Mouse (Mus musculus): ENCODE results near the gene Wnt2b.

Gene Wnt2b

DNA sequence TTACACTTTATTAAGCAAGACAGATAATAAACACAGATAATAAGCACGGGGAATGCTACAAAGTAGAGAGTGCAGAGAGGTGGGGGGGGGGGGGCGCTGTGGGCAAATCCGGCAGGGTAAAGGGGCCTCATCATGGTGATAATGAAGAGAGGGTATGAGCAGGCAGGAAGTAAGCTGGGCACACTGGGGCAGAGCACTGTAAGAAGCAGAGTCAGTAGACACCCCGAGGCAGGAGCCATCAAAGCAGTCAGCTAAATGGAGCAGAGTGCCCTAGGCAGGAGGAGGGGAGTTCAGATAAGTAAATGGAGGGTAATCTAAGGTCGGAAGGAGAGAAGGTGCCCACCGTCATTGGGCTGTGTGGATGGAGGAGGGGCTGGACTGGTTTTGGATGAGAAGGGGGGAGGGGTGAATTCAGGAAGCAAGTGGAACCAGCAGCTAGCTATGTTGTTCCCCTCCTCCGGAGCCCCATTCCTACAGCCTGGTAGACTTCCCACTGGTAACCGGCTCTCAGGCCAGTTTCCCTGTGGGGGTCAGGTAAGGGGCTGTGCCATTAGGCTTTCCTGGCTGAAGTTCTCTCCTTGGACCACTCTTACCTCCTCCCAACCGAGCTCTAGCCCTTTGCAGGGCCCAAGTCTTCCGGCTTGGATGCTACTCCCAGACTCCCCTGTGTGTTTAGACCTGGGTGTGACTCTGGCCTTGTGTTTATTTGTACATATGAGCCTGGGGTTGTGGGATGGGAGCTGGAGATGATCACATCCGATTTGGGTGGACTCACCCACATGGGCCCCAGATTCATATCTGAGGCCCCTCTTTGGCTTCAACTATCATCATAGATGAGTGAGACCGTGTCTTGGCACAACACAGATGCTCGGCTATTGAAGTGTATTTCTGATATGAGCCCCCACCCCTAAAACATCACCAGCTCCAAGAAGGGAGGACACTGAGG is 1.9 kb upstream of the Wnt2b start:
- no peak for DNase-seq (ENCODE audit: low spot score in 2 of 2)

DNA sequence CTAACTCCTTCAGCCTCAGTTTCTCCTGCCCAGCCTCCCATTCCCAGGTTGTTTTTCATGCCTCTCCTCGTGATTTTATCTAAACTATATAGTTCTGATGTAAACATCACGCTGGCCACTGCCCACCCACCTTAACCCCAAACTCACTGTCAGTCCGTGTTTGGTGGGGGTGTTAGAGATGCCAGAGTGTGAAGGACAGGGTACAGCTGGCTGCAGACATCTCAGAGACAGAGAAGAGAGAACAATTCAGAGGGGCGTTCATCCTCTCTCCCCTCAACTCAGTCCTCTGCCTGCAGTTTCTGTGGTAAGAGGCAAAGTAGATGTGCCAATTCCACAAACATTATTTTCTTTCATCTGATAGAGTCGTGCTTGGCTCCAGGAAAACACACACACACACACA is 1.1 kb upstream of the Wnt2b start:
- DNase-seq (ENCODE audit: low spot score in 2 of 2): no peak

DNA sequence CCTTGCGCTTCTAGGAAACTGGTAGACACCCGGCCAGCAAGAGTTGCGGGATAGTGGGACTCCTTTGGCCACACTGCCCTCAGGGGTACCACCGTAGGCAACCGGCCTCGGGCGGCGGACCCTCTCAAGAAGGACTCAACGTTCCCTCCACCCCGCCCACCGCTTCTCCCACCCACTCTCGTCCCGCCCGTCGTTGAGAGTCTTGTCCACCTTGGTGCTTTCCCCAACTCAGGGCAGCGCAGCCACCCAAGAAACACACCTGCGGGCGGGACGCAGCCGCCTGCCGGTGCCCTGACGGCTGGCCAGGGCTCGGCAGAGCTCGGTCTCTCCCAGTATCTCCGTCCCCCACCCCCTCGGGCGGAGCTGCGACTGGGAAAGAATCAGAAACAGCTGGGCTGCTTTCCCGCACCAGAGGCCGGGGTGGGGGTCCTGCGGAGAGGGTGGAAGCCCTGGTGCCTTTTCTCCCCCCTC is 455 bp upstream of the Wnt2b start:
- DNase-seq (ENCODE audit: low spot score in 2 of 2): no peak

DNA sequence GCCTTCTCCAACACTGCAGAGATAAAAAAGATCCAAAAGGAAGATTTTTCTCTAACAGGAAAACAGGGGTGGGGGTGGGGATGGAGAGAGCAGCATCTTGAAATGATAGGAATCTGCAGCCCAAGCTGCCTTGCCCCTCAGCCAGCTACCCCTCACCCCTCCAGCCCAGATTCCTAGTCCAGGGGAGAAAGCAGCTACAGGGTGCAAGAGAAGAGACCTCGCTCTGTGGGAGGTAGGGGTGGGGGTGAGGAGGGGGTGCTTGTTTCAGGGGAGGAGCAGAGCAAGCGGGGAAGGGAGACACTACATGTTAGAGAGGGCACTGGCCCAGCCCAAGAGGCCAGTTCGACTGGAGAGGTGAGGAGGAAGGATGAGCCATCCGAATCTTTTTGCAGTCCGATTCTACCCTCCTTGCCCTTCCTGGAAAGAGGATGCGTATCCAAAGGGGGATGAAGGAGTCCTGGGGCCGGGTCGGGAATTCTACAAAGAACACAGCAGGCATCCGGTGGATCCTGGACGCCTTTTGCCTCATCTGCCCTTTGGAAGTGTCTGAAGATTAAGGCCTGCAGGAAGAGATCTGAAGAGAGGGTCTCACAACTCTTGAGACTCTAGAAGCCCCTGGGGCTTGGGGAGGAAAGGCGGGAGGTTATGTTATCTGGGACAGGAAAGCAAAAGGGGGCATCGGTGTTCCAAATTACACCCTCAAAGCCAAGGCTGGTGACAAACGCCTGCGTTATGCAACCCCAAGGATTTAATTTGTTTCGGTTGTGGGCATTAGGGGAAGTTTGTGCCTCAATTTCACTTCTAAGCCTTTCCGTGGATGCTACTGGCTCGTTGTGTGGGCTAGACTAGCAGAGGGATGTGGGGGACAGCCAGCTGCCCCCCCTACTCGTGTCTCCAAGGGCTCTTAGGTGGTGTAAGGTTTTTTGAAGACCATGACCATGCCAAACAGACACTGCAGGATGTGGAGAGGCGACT is 1.4 kb downstream of the Wnt2b start:
- DNase-seq (ENCODE audit: low spot score in 2 of 2): no peak

DNA sequence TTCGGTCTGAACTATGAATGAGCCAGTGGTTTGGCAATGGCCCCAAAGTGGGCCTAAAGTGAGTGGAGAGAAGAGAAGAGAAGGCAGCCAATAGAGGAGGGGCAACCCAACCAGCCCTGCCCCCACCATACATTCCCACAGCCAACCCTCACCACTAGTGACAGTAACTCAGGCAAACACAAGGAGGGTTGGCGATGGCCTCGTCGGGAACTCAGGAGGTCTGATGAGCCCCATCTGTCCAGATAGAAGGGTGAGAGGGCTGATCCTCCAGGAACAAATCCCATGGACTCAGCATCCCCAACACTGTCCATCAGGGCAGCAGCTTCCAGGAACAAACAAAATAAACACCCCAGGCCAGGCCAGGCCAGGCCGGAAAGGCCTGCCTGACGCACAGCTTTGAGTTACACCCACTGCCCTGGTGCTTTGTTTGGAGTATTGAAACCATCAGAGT is 5.6 kb downstream of the Wnt2b start:
- no peak for DNase-seq (ENCODE audit: low spot score in 2 of 2)

DNA sequence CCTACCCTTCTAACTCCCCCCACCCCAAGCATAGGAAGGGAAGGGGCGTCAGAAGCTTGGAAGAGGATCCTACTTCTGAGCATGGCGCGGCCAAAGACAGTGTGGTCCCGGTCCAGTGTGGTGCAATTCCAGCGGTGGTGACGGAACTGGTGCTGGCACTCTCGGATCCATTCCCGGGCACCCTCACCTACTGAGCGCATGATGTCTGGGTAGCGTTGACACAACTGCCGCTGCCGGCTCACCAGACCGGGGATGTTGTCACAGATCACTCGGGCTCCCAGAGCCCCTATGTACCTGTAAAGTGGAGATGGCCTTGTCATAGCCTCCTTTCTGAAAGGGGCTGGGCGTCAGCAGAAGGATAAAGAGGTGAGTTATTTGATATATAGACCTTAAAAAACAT is 7.2 kb downstream of the Wnt2b start:
- DNase-seq (ENCODE audit: low spot score in 2 of 2): no peak

DNA sequence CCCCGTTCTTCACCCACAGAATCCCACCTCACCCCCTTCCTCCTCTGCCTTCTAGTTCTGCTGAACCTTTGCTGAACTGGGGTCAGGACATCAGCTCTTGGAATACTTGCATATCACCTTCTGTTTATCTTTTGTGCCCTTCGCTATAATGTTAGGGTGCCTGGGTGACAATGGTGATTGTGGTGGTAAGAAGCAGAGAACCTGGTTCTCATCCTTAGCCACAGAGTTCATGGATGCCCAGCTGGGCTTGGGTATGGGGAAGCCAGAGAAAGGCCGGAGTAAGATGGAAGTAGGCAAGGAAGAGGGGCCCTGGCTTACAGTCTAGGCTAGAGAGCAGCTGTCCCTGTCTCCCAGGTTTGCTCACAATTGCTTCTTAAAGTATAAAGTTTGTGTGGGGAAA is 7.6 kb downstream of the Wnt2b start:
- DNase-seq (ENCODE audit: low spot score in 2 of 2): no peak

DNA sequence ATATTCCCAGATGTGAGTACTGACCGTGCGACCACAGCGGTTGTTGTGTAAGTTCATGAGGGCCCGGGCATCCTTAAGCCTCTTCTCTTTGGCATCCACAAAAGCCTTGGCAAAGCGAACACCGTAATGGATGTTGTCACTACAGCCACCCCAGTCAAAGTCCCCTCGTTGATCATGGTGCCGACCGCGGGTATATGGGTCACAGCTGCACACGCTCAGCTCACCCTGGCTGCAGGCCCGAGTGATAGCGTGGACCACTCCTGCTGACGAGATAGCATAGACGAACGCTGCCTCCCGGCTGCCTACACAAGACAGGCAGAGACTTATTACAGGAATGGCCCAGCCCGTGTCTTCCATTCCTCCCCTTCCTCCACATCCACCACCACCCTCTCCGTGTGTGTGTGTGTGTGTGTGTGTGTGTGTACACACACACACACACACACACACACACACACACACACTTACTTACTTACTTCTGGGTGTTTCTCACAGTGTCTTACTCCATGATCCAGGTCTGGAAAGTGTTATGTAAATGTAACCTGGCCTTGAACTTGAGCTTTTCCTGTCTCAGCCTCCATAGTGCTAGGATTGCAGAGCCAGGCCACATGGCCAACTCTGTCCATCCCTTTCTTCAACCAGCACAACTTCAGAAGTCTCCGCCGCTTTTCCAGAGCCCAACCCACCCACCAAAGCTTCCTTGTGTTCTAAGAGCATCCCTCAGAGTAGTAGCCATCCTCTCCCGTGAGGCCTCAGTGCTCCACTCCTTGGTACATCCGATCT is 8.6 kb downstream of the Wnt2b start:
- DNase-seq (ENCODE audit: low spot score in 2 of 2): no peak

DNA sequence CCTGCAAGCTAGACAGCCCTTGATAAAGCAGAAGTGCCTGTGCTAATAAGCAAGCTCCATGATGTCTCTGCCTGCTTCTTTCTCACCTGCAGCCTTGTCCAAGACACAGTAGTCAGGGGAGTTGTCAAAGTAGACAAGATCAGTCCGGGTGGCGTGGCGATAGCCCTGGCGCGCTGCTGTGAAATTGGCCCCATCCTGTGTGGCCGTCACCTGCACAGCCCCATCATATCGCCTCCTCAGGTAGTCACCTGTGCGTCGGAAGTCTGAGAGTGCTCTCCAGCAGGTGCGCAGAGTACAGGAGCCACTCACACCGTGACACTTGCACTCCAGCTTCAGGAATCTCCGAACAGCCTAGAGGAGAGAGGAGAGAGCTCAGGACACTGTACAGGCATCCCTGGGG is 10.8 kb downstream of the Wnt2b start:
- no peak for DNase-seq (ENCODE audit: low spot score in 2 of 2)

DNA sequence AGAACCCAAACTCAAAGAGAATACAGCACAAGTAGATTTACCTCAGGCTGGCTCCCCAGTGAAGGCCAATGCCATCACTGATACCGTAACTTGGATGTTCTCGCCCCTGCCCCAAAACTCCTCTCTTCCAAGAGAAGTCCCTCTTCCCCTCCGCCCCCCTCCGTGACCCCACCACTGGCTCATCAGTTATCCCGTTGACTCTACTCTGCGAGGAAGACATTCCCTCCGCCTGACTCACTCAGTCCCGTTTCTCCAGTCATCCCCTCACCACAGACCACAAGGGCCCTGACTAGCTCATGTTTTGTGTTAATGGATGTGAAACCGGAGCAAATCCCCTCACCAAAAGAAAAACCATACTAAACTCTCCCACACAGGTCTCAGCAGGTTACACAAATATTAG is 16.8 kb downstream of the Wnt2b start:
- DNase-seq (ENCODE audit: low spot score in 2 of 2): no peak

DNA sequence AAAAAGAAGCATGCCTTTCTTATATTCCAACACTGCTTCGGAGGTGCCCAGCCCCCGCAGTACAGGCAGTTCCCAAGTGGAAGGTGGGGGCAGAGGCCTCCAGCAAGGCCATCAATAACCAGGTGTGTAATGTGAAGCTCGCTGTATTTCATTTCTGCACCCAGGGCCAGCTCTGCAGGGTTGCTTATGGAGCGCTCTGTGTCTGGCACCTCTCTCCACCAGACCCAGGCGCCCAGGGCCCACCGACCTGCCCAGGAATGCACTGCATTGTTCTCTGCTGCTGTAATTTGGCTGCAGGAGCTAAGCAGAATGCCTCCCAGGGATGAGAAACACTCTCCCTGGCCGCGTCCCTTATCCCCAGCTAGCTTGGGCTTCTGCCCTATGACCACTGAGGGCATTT is 18.4 kb downstream of the Wnt2b start:
- DNase-seq (ENCODE audit: low spot score in 2 of 2): no peak

DNA sequence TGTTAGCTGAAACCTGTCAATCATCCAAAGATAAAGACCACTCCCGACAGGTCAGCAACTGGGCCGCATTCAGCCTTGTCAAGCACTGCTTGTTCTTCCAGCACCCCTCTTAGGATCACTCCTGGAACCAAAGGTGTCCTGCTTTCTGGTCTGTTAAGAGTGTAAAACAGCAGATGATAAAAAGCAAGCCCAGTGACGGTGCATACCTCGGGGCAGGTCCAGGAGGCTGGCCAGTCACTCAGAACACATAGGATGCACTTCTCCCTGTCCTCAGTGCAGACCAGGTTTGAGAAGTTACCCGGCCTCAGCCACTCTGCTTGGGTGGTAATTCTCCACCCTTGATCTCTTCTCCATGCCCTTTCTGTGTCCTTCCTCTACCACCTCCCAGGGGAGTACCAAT is 19.0 kb downstream of the Wnt2b start:
- DNase-seq (ENCODE audit: low spot score in 2 of 2): no peak

DNA sequence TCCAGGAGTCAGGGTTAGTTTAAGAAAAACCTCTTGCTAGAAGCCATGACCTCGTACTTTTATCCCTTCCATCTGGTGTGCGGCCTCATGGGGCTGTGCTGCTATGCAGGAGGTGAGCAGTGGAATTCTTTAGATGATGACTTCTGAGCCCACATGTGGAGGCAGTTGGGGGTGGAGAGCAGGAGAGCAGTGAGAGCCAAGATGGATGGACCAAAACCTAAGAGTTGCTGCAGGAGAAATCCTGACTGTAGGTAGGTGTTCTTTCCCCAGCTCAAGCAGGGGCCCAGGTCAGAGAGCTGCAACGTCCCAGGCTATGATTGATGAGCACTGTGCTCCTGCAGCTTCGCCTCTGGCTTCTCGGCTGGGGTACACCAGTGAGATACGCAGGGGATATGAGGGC is 21.0 kb downstream of the Wnt2b start:
- DNase-seq (ENCODE audit: low spot score in 2 of 2): no peak

DNA sequence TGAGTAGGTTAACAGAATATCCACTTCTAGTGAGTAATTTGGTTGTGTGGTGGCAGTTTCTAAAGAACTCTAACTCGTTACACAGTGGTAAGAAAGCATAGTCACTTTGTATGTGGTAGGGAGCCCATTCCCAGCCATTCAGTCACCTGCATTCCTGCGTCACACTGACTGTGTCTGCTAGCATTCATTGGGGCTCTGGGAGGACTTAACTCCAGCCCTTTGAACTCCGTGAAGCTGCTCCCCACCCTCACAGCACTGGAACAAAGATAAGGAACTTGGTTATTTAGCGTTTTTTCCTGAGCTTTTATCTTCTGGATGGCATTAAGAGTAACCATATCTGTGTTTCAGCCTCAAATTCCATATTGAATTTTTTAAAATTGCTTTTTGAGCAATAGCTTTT is 23.4 kb downstream of the Wnt2b start:
- no peak for DNase-seq (ENCODE audit: low spot score in 2 of 2)

DNA sequence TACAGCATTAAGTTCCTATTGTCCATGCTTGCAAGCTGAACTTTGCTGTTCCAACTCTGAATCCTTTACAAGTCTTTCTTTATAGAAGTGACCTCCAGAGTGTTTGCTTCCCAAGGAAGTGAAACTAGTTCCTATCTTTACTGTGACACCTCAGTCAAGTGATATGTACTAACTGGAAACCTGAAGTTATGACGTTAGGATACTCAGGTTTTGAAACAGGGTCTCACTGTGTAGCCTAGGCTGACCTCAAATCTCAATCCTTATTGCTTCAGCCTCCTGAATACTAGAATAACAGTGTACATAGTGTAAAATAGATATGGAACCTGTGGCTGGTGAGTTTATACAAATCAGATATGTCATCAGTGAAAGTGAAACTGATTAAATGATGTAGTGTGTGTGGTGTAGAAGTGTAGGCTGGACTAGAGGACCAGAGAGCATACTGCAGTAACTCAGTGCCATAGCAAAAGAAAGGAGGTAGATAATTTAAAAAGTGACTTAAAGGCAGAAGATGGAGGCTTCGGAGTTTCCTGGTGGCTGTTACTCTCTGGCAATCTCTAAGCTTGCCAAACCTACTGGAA is 23.9 kb downstream of the Wnt2b start:
- no peak for DNase-seq (ENCODE audit: low spot score in 2 of 2)

DNA sequence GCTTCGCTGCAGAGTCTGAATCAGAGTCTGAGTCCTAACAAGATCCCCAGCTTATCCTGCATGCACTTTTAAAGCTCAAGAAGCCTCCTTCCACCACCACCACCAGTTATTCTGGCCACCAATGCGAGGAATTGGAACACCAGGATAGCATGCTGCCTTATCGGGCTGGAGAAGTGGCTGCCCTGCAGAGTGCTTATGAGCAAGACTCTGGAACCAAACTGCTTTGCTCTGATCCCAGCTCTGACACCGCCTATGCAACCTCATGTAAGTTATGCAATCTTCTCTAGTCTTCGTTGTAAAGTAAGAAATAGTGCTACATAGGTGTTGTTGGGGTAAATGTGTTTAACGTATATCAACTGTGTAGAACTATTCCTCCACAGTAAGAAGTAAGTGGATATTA is 32.3 kb downstream of the Wnt2b start:
- DNase-seq (ENCODE audit: low spot score in 2 of 2): no peak

DNA sequence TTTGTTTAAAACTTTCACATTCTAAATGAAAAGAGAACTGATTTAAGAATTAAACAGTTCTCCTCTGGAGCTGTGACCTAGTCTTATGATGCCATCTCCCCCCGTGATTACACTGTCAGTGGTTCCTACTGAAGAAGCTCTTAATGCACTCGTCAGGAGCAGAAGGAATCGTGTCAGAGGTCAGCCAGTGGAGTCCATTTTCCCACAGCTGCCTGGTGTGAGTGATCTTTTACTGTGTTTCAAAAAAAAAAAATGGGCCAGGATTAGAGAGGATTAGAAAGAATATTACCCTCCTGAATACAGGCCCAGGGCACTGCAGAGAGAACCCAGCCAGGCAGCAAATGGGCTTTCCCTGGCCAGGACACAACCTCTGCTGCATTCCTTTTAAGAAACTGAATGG is 46.7 kb downstream of the Wnt2b start:
- no peak for DNase-seq (ENCODE audit: low spot score in 2 of 2)

DNA sequence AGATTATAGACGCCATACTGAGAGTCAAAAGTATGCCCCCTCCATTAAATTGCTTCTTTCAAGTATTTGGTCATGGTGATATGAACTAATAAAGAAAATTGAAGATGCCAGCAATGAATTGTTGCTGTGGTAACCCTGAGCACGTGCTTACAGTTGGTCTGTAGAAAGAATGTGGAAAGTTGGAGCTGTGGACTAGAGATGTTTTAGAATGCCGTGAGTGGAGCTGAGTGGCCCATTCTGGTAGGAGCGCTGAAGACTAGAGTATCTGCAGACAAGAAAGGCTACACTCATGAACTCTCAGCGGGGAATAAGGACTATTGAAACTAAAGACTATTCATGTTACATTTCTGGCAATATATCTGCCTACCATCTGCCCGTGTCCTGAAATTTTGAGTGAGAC is 52.5 kb downstream of the Wnt2b start:
- DNase-seq (ENCODE audit: low spot score in 2 of 2): no peak

DNA sequence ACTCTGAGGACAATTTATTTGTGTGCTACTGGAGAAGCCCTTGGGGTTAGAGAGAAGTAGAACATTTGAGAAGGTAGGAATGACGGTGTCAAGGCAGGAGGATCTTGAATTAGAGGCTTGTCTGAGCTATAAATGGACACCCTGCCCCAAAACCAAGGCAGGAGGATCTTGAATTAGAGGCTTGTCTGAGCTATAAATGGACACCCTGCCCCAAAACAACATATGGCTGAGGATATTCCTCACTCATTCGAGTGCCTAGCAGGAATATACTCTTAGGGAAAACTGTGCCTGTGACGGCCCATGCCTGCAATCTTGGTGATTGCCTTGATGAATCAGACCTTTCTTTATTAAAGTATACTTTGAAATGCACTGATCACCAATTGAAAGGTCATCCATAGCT is 55.7 kb downstream of the Wnt2b start:
- DNase-seq (ENCODE audit: low spot score in 2 of 2): no peak

DNA sequence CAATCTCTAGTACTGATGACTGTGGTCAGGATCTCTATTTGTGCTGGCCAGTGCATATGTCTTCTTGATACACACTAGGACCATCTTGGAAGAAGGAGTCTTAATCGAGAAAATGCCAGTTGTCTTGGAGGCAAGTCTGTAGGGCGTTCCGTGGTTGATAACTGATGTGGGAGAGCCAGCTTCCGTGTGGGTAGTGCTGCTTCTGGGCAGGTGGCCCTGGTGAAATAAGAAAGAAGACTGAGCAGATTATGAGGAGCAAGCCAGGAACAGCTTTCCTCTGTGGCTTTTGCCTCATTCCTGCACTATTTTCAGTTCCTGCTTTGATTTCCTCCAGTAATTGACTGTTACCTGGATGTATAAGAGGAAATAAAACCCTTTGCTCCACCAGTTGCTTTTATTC is 56.3 kb downstream of the Wnt2b start:
- no peak for DNase-seq (ENCODE audit: low spot score in 2 of 2)

DNA sequence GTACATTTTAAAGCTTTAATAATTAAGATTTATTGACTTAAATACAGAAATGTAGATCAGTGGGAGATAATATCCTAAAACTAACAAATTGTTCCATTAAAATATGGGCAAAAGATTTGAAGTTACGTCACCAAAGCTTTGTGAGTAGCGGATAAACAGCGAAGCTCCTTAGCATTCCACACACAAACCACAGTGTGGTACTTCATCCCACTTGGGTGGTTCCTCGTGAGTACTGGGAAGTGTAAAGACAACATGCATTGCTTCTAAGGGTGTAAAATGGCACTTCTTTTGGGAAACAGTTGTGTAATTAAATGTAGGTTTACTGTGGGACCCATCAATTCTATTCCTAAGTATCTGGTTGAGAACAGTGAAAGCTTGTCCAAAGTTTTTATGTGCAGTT is 60.6 kb downstream of the Wnt2b start:
- no peak for DNase-seq (ENCODE audit: low spot score in 2 of 2)

All from natural killer cell, adult 2 months (primary cell).